Mouse (Mus musculus) hindbrain, embryonic 14.5 days (tissue): Measurements from ENCODE around the gene Phtf2. TPM values are rescaled to one million over a fixed set of nuclear protein-coding genes. Genes with fewer than 3 reads are reported as not detected.
A peak's percentile ranks its signal among the peaks of the same experiment; 100 is the strongest.

Source experiments
- ATAC-seq: fragments of 200-750 bp; cut with Nextera tagmentation; 2 replicates; pipeline ENCODE4 v1.8.0; 2017; ENCODE audit warnings: moderate number of reproducible peaks, mild to moderate bottlenecking, moderate TSS enrichment, moderate library complexity; ENCODE audit not compliant: low FRiP score
- DNase-seq: peaks from one replicate; pipeline ENCODE4 v3.0.0-alpha.2; 2015; ENCODE audit warnings: low spot score
- H3K27ac ChIP-seq: fragments of 300-500 bp; sonication (generic); 2 replicates; pipeline ENCODE4 v1.5.1; 2014; ENCODE audit warnings: mild to moderate bottlenecking, moderate library complexity
- H3K27me3 ChIP-seq: fragments of 300-500 bp; sonication (generic); 2 replicates; pipeline ENCODE4 v1.6.1; 2014; ENCODE audit warnings: mild to moderate bottlenecking, low read length, mixed read lengths; ENCODE audit not compliant: control insufficient read depth, insufficient read depth
- H3K36me3 ChIP-seq: fragments of 300-500 bp; sonication (generic); replicated peaks from 2 replicates; pipeline ENCODE4 v1.6.1; 2014; ENCODE audit not compliant: control insufficient read depth, insufficient read depth
- H3K4me1 ChIP-seq: fragments of 300-500 bp; sonication (generic); replicated peaks from 2 replicates; pipeline ENCODE4 v1.6.1; 2014; ENCODE audit warnings: antibody characterized with exemption, low read length, mixed read lengths; ENCODE audit not compliant: control insufficient read depth, insufficient read depth
- H3K4me2 ChIP-seq: fragments of 300-500 bp; sonication (generic); replicated peaks from 2 replicates; pipeline ENCODE4 v1.6.1; 2014; ENCODE audit warnings: mild to moderate bottlenecking, moderate library complexity
- H3K4me3 ChIP-seq: fragments of 300-500 bp; sonication (generic); replicated peaks from 2 replicates; pipeline ENCODE4 v1.5.1; 2014; ENCODE audit warnings: mild to moderate bottlenecking, low read length
- H3K9ac ChIP-seq: fragments of 300-500 bp; sonication (generic); 2 replicates; pipeline ENCODE4 v1.6.1; 2014
- H3K9me3 ChIP-seq: fragments of 300-500 bp; sonication (generic); 2 replicates; pipeline ENCODE4 v1.6.1; 2016; ENCODE audit warnings: low read length; ENCODE audit not compliant: control insufficient read depth
- WGBS: fragments of 180-500 bp; shearing (Covaris S2); extraction: QIAGEN DNeasy Blood & Tissue Kit; methylation state at CpG from one replicate; pipeline ENCODE4 v1.1.7; 2014; 5-methylcytosine and 5-hydroxymethylcytosine counted together
- polyA plus RNA-seq: library from polyadenylated mRNA; unstranded; fragments of >200 nt; fragmentation: Nextera tagmentation; extraction: Ambion mirVana; gene quantifications from 2 replicates; pipeline ENCODE4 v1.2.1, GENCODE M21; 2014

The Phtf2 gene
- polyA plus RNA-seq, 1 experiment from 2014 or later: 29.6 TPM

DNA sequence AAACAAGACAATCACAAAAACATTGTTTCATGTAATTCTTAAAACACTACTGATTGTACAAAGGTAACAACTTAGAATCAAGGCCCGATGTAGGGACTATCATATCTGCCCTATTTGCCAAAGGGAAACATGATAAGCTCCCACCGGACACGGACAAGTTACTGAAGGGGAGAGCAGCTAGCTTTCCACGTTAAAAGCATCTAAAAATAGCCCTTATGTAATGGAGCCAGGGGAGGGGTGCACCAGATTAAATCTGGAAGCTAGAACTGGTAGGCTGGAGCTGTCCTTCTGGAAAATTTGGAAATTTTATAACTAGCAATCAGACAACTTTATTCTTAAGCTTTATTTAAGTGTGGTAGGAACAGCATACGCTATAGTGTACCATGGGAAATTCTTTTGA is 122.2 kb downstream of the Phtf2 start:
- no peak for ATAC-seq
- no peak overlapping the region for H3K4me2 ChIP-seq
- WGBS: 84% methylated on average over 5 of the region's 5 CpGs
- no peak for DNase-seq
- H3K9ac ChIP-seq: no peak overlapping the region
- H3K27me3 ChIP-seq: no peaks in the 10 kb centered on the region
- H3K4me3 ChIP-seq: no peak overlapping the region
- no peaks in the 10 kb centered on the region for H3K9me3 ChIP-seq
- H3K27ac ChIP-seq: no peak overlapping the region
- no peaks in the 10 kb centered on the region for H3K4me1 ChIP-seq
- peaks cover 16% of the 10 kb centered on the region for H3K36me3 ChIP-seq

DNA sequence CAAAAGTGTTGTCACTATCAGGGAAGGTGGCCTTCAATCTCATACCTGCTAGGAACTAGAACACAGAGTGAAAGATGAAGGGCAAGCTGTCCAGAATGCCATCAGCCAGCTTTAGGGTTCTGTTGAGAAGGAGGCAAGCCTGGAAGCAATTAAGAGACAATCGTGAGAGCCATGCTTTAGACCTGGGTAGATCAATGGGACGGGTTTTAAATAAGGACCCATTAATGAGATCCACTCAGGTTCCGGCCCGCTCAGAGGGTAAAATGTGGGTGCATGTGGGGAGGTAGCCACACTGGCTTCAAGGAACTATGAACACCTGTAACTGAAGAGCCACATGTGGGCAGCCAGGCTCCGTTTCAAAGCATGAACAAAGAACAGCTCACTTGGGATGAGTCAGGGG is 128.0 kb downstream of the Phtf2 start:
- no peaks in the 10 kb centered on the region for H3K27me3 ChIP-seq
- no peaks in the 10 kb centered on the region for H3K9me3 ChIP-seq
- 86% methylated on average over 5 of the region's 5 CpGs for WGBS
- H3K4me3 ChIP-seq: no peak overlapping the region
- no peak for DNase-seq
- H3K9ac ChIP-seq: no peak overlapping the region
- no peaks in the 10 kb centered on the region; the same call in 1 of the 2 replicates for H3K36me3 ChIP-seq
- ATAC-seq: no peak
- H3K27ac ChIP-seq: no peak overlapping the region
- no peak overlapping the region for H3K4me2 ChIP-seq
- 0 out of 2 replicates have a peak, but pooled peaks cover 10% of the 10 kb centered on the region for H3K4me1 ChIP-seq

DNA sequence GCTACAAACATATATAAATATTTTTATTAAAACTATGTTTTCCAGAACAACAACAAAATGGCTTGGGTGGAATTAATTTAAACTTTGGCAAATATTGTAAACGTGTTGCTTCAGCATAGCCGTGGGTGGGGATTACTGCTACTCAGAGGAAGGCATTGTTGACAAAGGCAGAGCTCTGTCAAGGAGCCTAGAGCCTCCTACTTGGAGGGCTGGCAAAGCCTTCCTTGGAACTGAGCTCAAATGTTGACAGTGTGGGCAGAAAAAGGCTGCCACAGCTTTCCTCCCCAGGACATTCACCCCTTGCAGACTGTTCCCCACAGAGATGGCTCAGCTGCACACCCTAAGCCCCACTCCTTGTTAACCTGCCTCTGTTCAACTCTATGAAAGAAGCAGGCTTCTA is 128.8 kb downstream of the Phtf2 start:
- Histone ChIP-seq H3K9ac (no peak overlapping the region), H3K36me3 (no peaks in the 10 kb centered on the region; the same call in 1 of the 2 replicates), H3K27ac (no peak overlapping the region), H3K4me1 (0 out of 2 replicates have a peak, but pooled peaks cover 10% of the 10 kb centered on the region), H3K4me2 (no peak overlapping the region), H3K9me3 (no peaks in the 10 kb centered on the region), H3K27me3 (no peaks in the 10 kb centered on the region), H3K4me3 (no peak overlapping the region)
- ATAC-seq: no peak
- WGBS: 45% methylated on average over 2 of the region's 2 CpGs
- DNase-seq: no peak

DNA sequence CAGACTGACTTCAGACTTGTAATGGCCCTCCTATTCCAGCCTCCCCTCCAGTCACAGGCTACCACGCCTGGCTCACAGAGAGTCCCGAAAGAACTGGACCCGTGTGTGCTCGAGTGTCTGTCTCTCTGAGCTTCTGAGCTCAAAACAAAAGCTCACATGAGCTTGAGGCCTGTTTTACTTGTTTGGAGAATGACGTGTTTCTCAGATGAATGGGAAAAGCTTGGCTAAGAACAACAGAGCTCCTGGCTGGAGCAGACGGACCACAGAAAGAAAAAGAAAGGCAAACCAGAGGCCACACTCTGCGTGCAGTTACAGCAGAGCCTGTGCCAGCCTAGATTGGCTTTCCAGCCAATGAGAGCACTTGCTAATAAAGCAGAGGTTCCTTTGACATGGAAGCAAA is 130.2 kb downstream of the Phtf2 start:
- no peaks in the 10 kb centered on the region for H3K9me3 ChIP-seq
- 28% methylated on average over 7 of the region's 7 CpGs for WGBS
- H3K27ac ChIP-seq: no peak overlapping the region
- no peak overlapping the region for H3K4me3 ChIP-seq
- H3K36me3 ChIP-seq: no peaks in the 10 kb centered on the region
- H3K4me2 ChIP-seq: no peak overlapping the region
- DNase-seq: no peak
- H3K4me1 ChIP-seq: 0 out of 2 replicates have a peak, but pooled peaks cover 19% of the 10 kb centered on the region
- ATAC-seq: peak; percentile 74
- H3K27me3 ChIP-seq: no peaks in the 10 kb centered on the region
- H3K9ac ChIP-seq: no peak overlapping the region

DNA sequence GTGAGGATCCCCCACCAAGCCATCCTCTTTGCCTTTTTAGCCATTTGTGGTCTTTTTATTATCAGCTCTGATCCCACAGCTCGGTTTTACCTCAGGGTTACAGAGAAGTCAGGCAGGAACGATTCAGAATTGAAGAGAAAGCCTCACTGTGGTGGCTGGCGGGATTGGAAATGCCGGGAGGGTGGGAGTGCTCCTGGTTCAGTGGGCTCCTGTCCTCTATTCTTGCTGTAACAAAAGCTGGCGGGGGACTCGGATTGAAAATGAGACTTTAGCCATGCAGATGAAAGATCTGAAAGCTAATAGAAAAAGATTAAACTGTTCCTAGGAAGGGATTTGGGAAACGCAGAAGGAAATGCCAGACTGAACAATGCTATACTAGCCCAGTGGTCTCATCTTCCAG is 130.9 kb downstream of the Phtf2 start:
- H3K4me2 ChIP-seq: no peak overlapping the region
- no peak overlapping the region for H3K4me3 ChIP-seq
- no peak overlapping the region for H3K27ac ChIP-seq
- DNase-seq (no peak), ATAC-seq (no peak)
- H3K4me1 ChIP-seq: 0 out of 2 replicates have a peak, but pooled peaks cover 19% of the 10 kb centered on the region
- 31% methylated on average over 7 of the region's 7 CpGs for WGBS
- H3K27me3 ChIP-seq: no peaks in the 10 kb centered on the region
- H3K36me3 ChIP-seq: no peaks in the 10 kb centered on the region
- H3K9ac ChIP-seq: no peak overlapping the region
- H3K9me3 ChIP-seq: no peaks in the 10 kb centered on the region

DNA sequence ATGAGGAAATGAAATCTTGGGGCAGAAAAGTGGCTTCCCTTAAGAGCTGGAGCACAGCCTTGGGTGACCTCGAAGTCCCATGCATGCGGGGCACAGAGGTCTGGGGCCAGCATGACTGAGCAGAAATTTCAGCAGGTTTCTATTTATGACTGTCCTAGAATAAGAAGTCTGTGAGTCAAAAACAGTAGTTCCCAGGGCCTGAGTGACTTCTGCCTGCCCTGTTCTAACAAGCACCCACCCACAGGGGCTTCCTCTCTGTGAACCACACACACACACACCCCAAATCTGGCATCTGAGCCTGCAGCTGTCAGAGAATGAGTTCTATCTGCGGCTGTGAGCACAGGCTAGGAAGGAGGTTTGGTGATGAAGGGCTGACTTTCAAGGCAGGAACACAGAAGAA is 132.4 kb downstream of the Phtf2 start:
- Histone ChIP-seq H3K36me3 (no peaks in the 10 kb centered on the region), H3K4me2 (no peak overlapping the region), H3K27me3 (no peaks in the 10 kb centered on the region), H3K9ac (no peak overlapping the region), H3K9me3 (no peaks in the 10 kb centered on the region), H3K27ac (no peak overlapping the region), H3K4me3 (no peak overlapping the region), H3K4me1 (0 out of 2 replicates have a peak, but pooled peaks cover 19% of the 10 kb centered on the region)
- WGBS: 95% methylated on average over 3 of the region's 3 CpGs
- ATAC-seq (no peak), DNase-seq (no peak)

DNA sequence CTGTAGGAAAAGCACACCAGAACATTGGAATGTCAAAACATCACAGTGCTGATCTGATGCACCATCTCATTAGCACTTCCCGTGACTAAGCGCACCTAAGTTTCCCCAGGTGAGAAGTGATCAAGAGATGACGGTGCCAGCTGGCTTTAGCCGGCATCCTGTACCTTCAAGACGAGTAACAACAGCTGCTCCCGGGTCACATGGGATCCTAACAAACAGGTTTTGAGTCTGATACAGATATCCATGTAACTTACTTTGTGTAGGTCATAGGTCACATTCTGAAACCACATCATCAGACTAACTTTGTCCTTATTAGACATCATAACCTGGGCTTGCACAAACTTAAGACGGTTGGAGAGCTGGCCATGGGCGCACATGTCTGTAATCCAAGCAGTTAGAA is 133.1 kb downstream of the Phtf2 start:
- H3K27me3 ChIP-seq: no peaks in the 10 kb centered on the region
- DNase-seq (no peak), ATAC-seq (no peak)
- H3K4me1 ChIP-seq: 0 out of 2 replicates have a peak, but pooled peaks cover 19% of the 10 kb centered on the region
- no peak overlapping the region for H3K4me3 ChIP-seq
- WGBS: 94% methylated on average over 8 of the region's 8 CpGs
- H3K9ac ChIP-seq: no peak overlapping the region
- no peaks in the 10 kb centered on the region for H3K36me3 ChIP-seq
- no peak overlapping the region for H3K27ac ChIP-seq
- no peaks in the 10 kb centered on the region for H3K9me3 ChIP-seq
- H3K4me2 ChIP-seq: no peak overlapping the region

DNA sequence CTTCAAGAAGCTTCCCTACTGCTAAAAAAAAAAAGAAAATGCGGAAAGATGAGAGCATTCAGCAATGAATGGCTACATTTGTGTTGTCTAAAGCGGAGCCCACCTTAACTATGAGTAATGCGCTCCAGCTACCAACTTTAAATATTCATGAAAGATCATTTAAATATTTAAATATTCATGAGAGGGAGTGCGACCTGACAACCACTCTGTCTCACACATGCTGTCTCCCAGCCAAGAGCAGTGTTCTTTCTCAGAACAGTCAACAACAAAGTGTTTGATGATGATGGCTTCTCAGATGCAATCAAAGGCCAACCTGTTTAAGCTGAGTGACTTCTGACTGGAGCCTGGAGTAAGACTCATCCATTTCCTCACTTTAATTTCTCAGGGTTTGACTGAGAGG is 133.8 kb downstream of the Phtf2 start:
- no peak overlapping the region for H3K27ac ChIP-seq
- WGBS: 31% methylated on average over 4 of the region's 4 CpGs
- H3K4me3 ChIP-seq: no peak overlapping the region
- no peak overlapping the region for H3K9ac ChIP-seq
- 0 out of 2 replicates have a peak, but pooled peaks have one; percentile 41 for ATAC-seq
- H3K9me3 ChIP-seq: no peaks in the 10 kb centered on the region
- no peak for DNase-seq
- H3K36me3 ChIP-seq: no peaks in the 10 kb centered on the region
- H3K27me3 ChIP-seq: no peaks in the 10 kb centered on the region
- 0 out of 2 replicates have a peak, but pooled peaks cover 19% of the 10 kb centered on the region for H3K4me1 ChIP-seq
- no peak overlapping the region for H3K4me2 ChIP-seq

DNA sequence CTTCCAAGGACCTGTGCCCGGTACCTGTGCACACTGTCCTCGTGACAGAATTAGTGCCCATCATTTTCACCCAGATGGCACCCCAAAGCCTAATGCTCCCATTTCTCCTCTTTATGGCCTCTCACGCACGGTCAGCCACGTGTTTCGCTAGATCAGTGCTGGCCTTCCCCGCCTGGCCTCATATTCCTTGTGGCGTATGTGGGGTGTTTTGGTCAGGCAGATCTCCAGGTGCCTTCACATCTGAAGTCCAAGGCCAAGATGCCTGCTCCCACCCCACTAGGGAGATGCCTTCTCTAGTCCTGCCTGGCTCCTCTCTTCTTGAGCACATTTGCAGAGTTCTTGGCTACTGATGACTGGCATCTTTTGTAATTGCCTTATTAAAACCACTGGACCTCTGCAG is 140.0 kb downstream of the Phtf2 start:
- no peak overlapping the region for H3K4me2 ChIP-seq
- DNase-seq (no peak), ATAC-seq (no peak)
- no peak overlapping the region for H3K9ac ChIP-seq
- no peak overlapping the region for H3K27ac ChIP-seq
- no peaks in the 10 kb centered on the region for H3K4me1 ChIP-seq
- H3K27me3 ChIP-seq: no peaks in the 10 kb centered on the region
- no peaks in the 10 kb centered on the region for H3K9me3 ChIP-seq
- WGBS: 88% methylated on average over 8 of the region's 8 CpGs
- H3K36me3 ChIP-seq: no peaks in the 10 kb centered on the region
- H3K4me3 ChIP-seq: no peak overlapping the region

DNA sequence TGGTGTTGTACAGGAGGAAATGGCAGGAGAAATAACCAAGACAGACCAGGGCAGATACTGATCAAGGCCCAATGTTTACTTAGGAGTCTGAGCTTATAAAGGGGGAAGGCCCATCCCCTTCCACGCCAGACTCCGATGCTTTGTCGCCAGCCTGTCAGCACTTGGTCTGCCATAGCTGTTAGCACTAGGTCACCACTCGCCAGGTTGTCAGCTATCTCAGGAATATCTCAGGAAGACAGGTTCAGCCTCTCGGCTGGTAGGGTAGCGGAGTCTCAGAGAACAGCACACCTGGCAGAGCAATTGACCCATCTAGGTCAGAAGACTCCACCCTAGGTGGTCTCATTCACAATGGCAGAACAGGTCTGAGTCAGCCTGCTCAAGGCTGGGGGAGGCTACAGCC is 140.7 kb downstream of the Phtf2 start:
- 84% methylated on average over 6 of the region's 6 CpGs for WGBS
- no peaks in the 10 kb centered on the region for H3K4me1 ChIP-seq
- no peak for ATAC-seq
- no peak overlapping the region for H3K4me2 ChIP-seq
- no peak overlapping the region for H3K9ac ChIP-seq
- H3K36me3 ChIP-seq: no peaks in the 10 kb centered on the region
- no peak overlapping the region for H3K4me3 ChIP-seq
- no peaks in the 10 kb centered on the region for H3K27me3 ChIP-seq
- no peak overlapping the region for H3K27ac ChIP-seq
- no peak for DNase-seq
- H3K9me3 ChIP-seq: no peaks in the 10 kb centered on the region
